Mouse (Mus musculus) cerebellum, adult 18-20 months (tissue): ENCODE data around the gene St7l.

Experiments used
- DNase-seq, 2 experiments: peaks; one replicate each; pipeline ENCODE4 v3.0.0; 2021

St7l gene

GRCm38 (mm10) chr3:104965070-104965855 is 101.5 kb downstream of the St7l start:
- no peak for DNase-seq

- DNase-seq: no peak
These were observed 102.3 kb downstream of the St7l start for GRCm38 (mm10) chr3:104965991-104966554.

GRCm38 (mm10) chr3:104967548-104968300 is 103.9 kb downstream of the St7l start:
- peak; percentile 54 to 66 for DNase-seq
